In the genomic region with DNA sequence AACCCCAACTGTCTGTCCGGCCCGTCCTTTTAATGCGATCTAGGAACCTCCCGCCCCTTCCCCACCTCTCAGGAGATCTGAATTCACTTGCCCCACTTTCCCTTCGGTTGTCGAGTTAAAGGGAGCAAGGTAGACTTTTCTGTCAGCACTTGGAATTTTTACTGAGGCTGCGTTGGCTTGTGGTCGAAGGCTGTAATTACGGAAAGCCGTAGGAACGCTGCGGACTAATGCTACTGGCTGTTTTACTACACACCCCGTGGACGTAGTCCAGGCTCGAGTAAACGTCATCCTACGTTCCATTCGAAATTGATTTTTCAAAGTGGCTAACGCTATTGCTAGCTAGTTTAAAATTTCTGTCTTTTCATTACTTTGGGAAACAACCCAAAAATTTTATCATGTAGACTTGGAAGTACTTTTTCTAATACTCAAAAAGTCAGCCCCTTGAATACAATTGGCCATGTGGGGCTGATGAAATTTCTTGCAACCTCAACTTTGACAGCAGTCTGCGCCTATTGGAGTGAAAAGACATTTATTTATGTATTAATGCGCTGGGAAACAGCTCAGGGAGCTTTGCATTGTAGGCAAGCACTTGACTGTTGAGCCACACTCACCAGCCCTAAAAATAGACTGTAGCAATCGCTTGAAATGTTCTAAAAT, we compare ENCODE assay signal across 8 mouse cellular contexts. TPM values are rescaled to one million over a fixed set of nuclear protein-coding genes. Genes with fewer than 3 reads are reported as not detected.
DNase-seq lines count a peak whose midpoint lies in the region; ATAC-seq and TF ChIP-seq lines count a peak whose summit lies in the region.

No protein-coding gene starts in this region.

- peaks cover 22% of the 10 kb centered on the region for H3K79me2 ChIP-seq in liver, adult 2 months (ENCODE audit: control insufficient read depth, insufficient read depth, low read length)

- H3K27me3 ChIP-seq in erythroblast, embryonic 14.5 days (ENCODE audit: control insufficient read depth), result no peaks in the 10 kb centered on the region
- H3K27me3 ChIP-seq in heart, embryonic 12.5 days (replicated peaks), result no peaks in the 10 kb centered on the region
- H3K27me3 ChIP-seq in kidney, embryonic 14.5 days (ENCODE audit: control insufficient read depth, insufficient read depth, low read length), result no peaks in the 10 kb centered on the region
- no peaks in the 10 kb centered on the region for H3K27me3 ChIP-seq in liver, adult 2 months (ENCODE audit: control insufficient read depth, insufficient read depth, low read length)
- no peaks in the 10 kb centered on the region for H3K27me3 ChIP-seq in midbrain, postnatal 0 days (ENCODE audit: insufficient read depth, low read length)

- ATAC-seq in heart, embryonic 12.5 days (ENCODE audit: insufficient number of reproducible peaks, low FRiP score), result peak; percentile 49; the same call in 1 of the 2 replicates
- ATAC-seq in kidney, embryonic 14.5 days (ENCODE audit: low FRiP score, low TSS enrichment), result peak; percentile 55; the same call in 1 of the 2 replicates
- ATAC-seq in midbrain, postnatal 0 days (ENCODE audit: low FRiP score), result peak; percentile 64; the same call in 1 of the 2 replicates

- peak overlapping the region; percentile 90 for H3K9ac ChIP-seq in heart, embryonic 12.5 days
- peak overlapping the region; percentile 90 for H3K9ac ChIP-seq in kidney, embryonic 14.5 days (ENCODE audit: low read depth, low read length)
- peak overlapping the region; percentile 93 for H3K9ac ChIP-seq in liver, adult 2 months (ENCODE audit: low read depth, low read length)
- peak overlapping the region; percentile 84 for H3K9ac ChIP-seq in midbrain, postnatal 0 days (replicated peaks; ENCODE audit: low read length, poor library complexity, severe bottlenecking)

- no peak for TF ChIP-seq POLR2A in liver, adult 2 months (IDR thresholded peaks at IDR 0.05; ENCODE audit: extremely low read depth, insufficient read depth, low read length)

- H3K4me2 ChIP-seq in heart, embryonic 12.5 days, result peak overlapping the region; percentile 77
- H3K4me2 ChIP-seq in kidney, embryonic 14.5 days (replicated peaks; ENCODE audit: low read depth, low read length), result peak overlapping the region; percentile 62
- peak overlapping the region; percentile 67 for H3K4me2 ChIP-seq in midbrain, postnatal 0 days (ENCODE audit: low read depth, low read length, poor library complexity, severe bottlenecking)

- H3K27ac ChIP-seq in heart, embryonic 12.5 days (ENCODE audit: poor library complexity, severe bottlenecking), result peak overlapping the region; percentile 89
- H3K27ac ChIP-seq in kidney, embryonic 14.5 days (ENCODE audit: low read depth, low read length), result peak overlapping the region; percentile 89
- H3K27ac ChIP-seq in liver, adult 2 months (replicated peaks; ENCODE audit: insufficient read depth, low read depth, low read length), result peak overlapping the region; percentile 83
- H3K27ac ChIP-seq in midbrain, postnatal 0 days (ENCODE audit: low read depth, low read length), result peak overlapping the region; percentile 88

- peaks cover 32% of the 10 kb centered on the region for H3K4me1 ChIP-seq in erythroblast, embryonic 14.5 days (ENCODE audit: control insufficient read depth)
- H3K4me1 ChIP-seq in heart, embryonic 12.5 days (replicated peaks), result peaks cover 24% of the 10 kb centered on the region
- H3K4me1 ChIP-seq in kidney, embryonic 14.5 days (ENCODE audit: control insufficient read depth, insufficient read depth, low read length), result peaks cover 9% of the 10 kb centered on the region; the same call in 1 of the 2 replicates
- H3K4me1 ChIP-seq in liver, adult 2 months (ENCODE audit: control insufficient read depth, insufficient read depth, low read length), result peaks cover 12% of the 10 kb centered on the region; the same call in 1 of the 2 replicates
- peaks cover 10% of the 10 kb centered on the region; the same call in 1 of the 2 replicates for H3K4me1 ChIP-seq in midbrain, postnatal 0 days (ENCODE audit: insufficient read depth, low read length)

- H3K9me3 ChIP-seq in erythroblast, embryonic 14.5 days (ENCODE audit: control insufficient read depth, low read length), result no peaks in the 10 kb centered on the region
- no peaks in the 10 kb centered on the region for H3K9me3 ChIP-seq in heart, embryonic 12.5 days (replicated peaks)
- no peaks in the 10 kb centered on the region for H3K9me3 ChIP-seq in kidney, embryonic 14.5 days (ENCODE audit: control insufficient read depth, low read length)
- H3K9me3 ChIP-seq in midbrain, postnatal 0 days (ENCODE audit: low read length), result no peaks in the 10 kb centered on the region

- DNase-seq in MEL-GATA-1-ER (ENCODE audit: extremely low read depth, low read depth), result peak; percentile 69
- peak; percentile 86 for DNase-seq in brain, adult 2 months (ENCODE audit: low read depth, low spot score)
- peak; percentile 88 for DNase-seq in liver, adult 2 months (ENCODE audit: extremely low read depth, low read depth, low spot score)
- DNase-seq in midbrain, postnatal 0 days (ENCODE audit: low spot score), result peak; percentile 82
- DNase-seq in testis, postnatal 14 days (ENCODE audit: low spot score), result peak; percentile 31

- no peak for TF ChIP-seq CTCF in liver, adult 2 months (IDR thresholded peaks at IDR 0.05; ENCODE audit: low read depth, low read length)
- no peak; the same call in 1 of the 2 replicates for TF ChIP-seq CTCF in midbrain, postnatal 0 days (IDR thresholded peaks at IDR 0.05)

- H3K4me3 ChIP-seq in erythroblast, embryonic 14.5 days (replicated peaks), result peak overlapping the region; percentile 90
- peak overlapping the region; percentile 78 for H3K4me3 ChIP-seq in heart, embryonic 12.5 days
- H3K4me3 ChIP-seq in kidney, embryonic 14.5 days (ENCODE audit: low read length), result peak overlapping the region; percentile 93
- peak overlapping the region; percentile 87 for H3K4me3 ChIP-seq in liver, adult 2 months (ENCODE audit: insufficient read depth, low read depth, low read length)
- peak overlapping the region; percentile 92 for H3K4me3 ChIP-seq in midbrain, postnatal 0 days (ENCODE audit: low read depth, low read length)

- H3K36me3 ChIP-seq in erythroblast, embryonic 14.5 days (ENCODE audit: control insufficient read depth), result peaks cover 19% of the 10 kb centered on the region
- H3K36me3 ChIP-seq in heart, embryonic 12.5 days, result peaks cover 7% of the 10 kb centered on the region
- H3K36me3 ChIP-seq in kidney, embryonic 14.5 days (ENCODE audit: control insufficient read depth, insufficient read depth, low read length), result peaks cover 4% of the 10 kb centered on the region; the same call in 1 of the 2 replicates
- no peaks in the 10 kb centered on the region; the same call in 1 of the 2 replicates for H3K36me3 ChIP-seq in liver, adult 2 months (ENCODE audit: control insufficient read depth, insufficient read depth, low read length)
- no peaks in the 10 kb centered on the region for H3K36me3 ChIP-seq in midbrain, postnatal 0 days (ENCODE audit: insufficient read depth, low read length)

- 1% methylated on average over 22 of the region's 22 CpGs for WGBS in heart, embryonic 12.5 days
- WGBS in kidney, embryonic 14.5 days, result 4% methylated on average over 22 of the region's 22 CpGs
- under 1% methylated on average over 22 of the region's 22 CpGs for WGBS in liver, adult 2 months
- 3% methylated on average over 22 of the region's 22 CpGs for WGBS in midbrain, postnatal 0 days

RNA-seq across cellular contexts. Expression of a gene that starts 0.8 kb away (rescaled TPM):
- 0.39 and 0.60 TPM in 2 replicates for polyA plus RNA-seq in erythroblast, embryonic 14.5 days (2012)
- polyA plus RNA-seq in heart, embryonic 12.5 days (2016; fragmentation: Nextera tagmentation; extraction: Ambion mirVana), result 110 and 115 TPM in 2 replicates
- polyA plus RNA-seq in kidney, embryonic 14.5 days (2014; fragmentation: Nextera tagmentation; extraction: Ambion mirVana), result 111 and 175 TPM in 2 replicates
- total RNA-seq in liver, adult 2 months (2014; rRNA removed), result 88.9 and 100 TPM in 2 replicates
- polyA plus RNA-seq in liver, adult 2 months (2012; rRNA removed), result 10.8 and 11.2 TPM in 2 replicates
- 71.7 and 94.7 TPM in 2 replicates for total RNA-seq in midbrain, postnatal 0 days (2014; rRNA removed)
- polyA plus RNA-seq in midbrain, postnatal 0 days (2015; fragmentation: Nextera tagmentation; extraction: Ambion mirVana), result 109 and 119 TPM in 2 replicates

RNA-seq across cellular contexts. Expression of a gene that starts 31.7 kb away (rescaled TPM):
- 0.07 and 0.18 TPM in 2 replicates for polyA plus RNA-seq in erythroblast, embryonic 14.5 days (2012)
- polyA plus RNA-seq in heart, embryonic 12.5 days (2016; fragmentation: Nextera tagmentation; extraction: Ambion mirVana), result 28.6 and 29.0 TPM in 2 replicates
- 18.2 and 31.6 TPM in 2 replicates for polyA plus RNA-seq in kidney, embryonic 14.5 days (2014; fragmentation: Nextera tagmentation; extraction: Ambion mirVana)
- total RNA-seq in liver, adult 2 months (2014; rRNA removed), result 80.5 and 81.5 TPM in 2 replicates
- polyA plus RNA-seq in liver, adult 2 months (2012; rRNA removed), result 86.5 and 99.0 TPM in 2 replicates
- 78.2 and 91.7 TPM in 2 replicates for total RNA-seq in midbrain, postnatal 0 days (2014; rRNA removed)
- 64.9 and 68.8 TPM in 2 replicates for polyA plus RNA-seq in midbrain, postnatal 0 days (2015; fragmentation: Nextera tagmentation; extraction: Ambion mirVana)

RNA-seq across cellular contexts. Expression of a gene that starts 34.5 kb away (rescaled TPM):
- 0.16 and 0.29 TPM in 2 replicates for polyA plus RNA-seq in erythroblast, embryonic 14.5 days (2012)
- polyA plus RNA-seq in heart, embryonic 12.5 days (2016; fragmentation: Nextera tagmentation; extraction: Ambion mirVana), result 45.3 and 46.9 TPM in 2 replicates
- 17.0 and 35.4 TPM in 2 replicates for polyA plus RNA-seq in kidney, embryonic 14.5 days (2014; fragmentation: Nextera tagmentation; extraction: Ambion mirVana)
- 25.8 and 33.2 TPM in 2 replicates for total RNA-seq in liver, adult 2 months (2014; rRNA removed)
- polyA plus RNA-seq in liver, adult 2 months (2012; rRNA removed), result 20.1 and 20.8 TPM in 2 replicates
- total RNA-seq in midbrain, postnatal 0 days (2014; rRNA removed), result 37.1 and 40.5 TPM in 2 replicates
- 15.9 TPM in 2 replicates for polyA plus RNA-seq in midbrain, postnatal 0 days (2015; fragmentation: Nextera tagmentation; extraction: Ambion mirVana)

Comparison
In these comparisons a context has a peak if more than half of its experiments do, and no peak if none do; other contexts are left out.
1. Peak in every context shown above with its lines: DNase-seq, ATAC-seq, H3K4me3 ChIP-seq and H3K27ac ChIP-seq.
2. DNase-seq: peak in every context shown above with its lines; median percentile 88 in liver, adult 2 months; 86 in brain, adult 2 months; 82 in midbrain, postnatal 0 days; 69 in MEL-GATA-1-ER; 31 in testis, postnatal 14 days.
3. RNA of a gene that starts 31.7 kb away (polyA plus RNA-seq): 86.5 to 99.0 TPM in liver, adult 2 months, 64.9 to 68.8 TPM in midbrain, postnatal 0 days, 18.2 to 31.6 TPM in kidney, embryonic 14.5 days and 28.6 to 29.0 TPM in heart, embryonic 12.5 days; 0.07 to 0.18 TPM in erythroblast, embryonic 14.5 days; every median in the first group is over 10 times any median in the second.
4. RNA of a gene that starts 34.5 kb away (polyA plus RNA-seq): 45.3 to 46.9 TPM in heart, embryonic 12.5 days, 17.0 to 35.4 TPM in kidney, embryonic 14.5 days, 20.1 to 20.8 TPM in liver, adult 2 months and 15.9 TPM in midbrain, postnatal 0 days; 0.16 to 0.29 TPM in erythroblast, embryonic 14.5 days; every median in the first group is over 10 times any median in the second.